Mouse (Mus musculus): Measurements from ENCODE around the gene Aars2.
A peak's percentile ranks its signal among the peaks of the same experiment; 100 is the strongest.

Gene Aars2

DNA sequence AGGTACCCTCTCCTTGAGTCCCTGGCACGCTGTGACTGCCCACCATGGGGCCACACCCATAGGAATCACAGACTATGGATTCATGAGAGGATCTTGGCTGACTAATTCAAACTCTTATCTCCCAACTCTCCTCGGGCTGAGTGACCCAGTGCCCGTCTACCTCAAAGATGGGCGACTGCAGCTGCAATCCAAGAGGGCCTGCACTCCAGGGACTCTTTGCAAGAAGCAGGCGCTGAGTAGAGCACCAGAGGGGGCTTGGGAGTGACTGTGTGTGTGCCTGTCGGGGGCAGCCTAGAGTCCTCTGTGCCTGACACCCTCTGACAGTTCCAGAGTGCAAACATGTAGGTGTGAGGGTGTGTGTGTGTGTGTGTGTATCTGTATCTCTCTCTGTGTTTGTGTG, 35.5 kb downstream of the Aars2 start:
- DNase-seq (ENCODE audit: low read depth in 2 of 2, low spot score in 2 of 2), result no peak

DNA sequence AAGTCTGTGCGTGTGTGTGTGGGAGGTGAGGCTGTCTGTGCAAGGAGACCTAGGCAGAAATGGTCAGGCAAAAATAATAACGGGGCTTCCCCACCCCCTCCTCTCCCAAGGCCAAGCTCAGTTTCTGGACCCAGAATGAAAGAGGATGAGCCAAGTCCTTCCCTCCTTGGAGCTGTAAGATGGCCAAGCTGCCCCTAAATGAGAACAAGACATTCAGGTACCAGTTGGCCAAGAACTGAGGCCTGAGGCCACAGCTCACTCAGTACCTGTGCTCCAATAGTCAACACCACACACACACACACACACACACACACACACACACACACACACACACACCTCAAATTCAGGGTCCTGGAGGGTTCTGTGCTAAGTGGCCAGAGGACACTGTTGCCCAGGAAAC, 36.1 kb downstream of the Aars2 start:
- DNase-seq (ENCODE audit: low read depth in 2 of 2, low spot score in 2 of 2), result no peak

DNA sequence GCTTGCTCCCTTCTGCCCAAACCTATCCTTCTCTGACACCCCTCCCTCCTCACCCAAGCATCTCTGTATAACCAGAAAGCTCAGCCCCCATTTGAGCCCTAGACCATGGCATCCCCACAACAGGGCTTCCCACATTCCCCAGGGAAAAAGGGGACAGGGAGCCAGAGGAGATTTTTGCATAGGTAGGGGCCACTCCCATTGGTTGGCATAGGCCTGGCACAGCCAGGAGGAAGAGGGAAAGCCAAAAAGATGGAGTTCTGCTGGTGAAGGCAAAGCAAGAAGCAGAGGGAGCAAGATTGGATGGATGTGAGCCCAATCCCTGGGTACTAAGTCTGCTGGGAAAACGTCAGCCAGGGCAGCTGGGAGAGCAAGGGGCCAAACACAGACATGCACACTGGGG, 36.5 kb downstream of the Aars2 start:
- no peak for DNase-seq (ENCODE audit: low read depth in 2 of 2, low spot score in 2 of 2)

DNA sequence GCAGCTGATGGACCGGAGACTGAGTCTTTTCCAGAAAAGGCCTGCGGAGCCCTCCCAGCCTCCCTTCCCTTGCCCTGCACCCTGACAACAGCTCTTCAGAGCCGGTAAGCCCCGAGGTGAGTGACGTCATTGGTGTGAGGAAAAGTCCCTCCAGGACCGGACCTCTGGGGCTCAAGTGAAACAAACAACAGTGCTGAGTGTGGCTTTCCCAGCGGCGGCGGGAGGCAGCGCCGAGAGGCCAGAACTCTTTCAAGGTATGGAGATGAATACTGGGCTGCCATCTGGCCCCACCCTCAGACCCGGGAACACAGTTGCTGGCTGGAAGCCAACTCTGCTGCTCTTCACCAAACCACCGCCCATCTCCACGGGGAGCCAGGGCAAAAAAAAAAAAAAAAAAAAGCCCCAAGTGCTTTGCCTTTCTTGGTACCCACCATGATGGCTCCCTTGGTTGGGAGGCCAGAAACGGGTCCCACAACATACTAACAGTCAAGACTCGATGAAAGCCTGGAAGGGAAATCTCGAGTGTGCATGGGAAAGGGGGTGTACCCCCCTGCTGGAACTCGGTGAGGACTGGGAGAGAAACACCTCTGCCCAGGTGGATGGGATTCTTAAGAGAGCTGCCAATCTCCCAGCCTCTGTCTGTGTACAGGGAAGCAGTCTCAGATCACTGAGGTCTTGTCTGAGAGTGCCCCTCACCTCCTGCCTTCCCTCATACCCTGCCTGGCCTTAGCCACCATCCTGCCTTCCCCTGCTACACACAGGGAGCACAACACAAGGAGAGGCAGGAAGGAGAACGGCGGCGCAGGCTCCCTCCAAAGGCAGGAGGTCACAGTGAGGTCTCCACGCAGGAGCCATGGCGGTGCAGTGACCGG, 37.6 kb downstream of the Aars2 start:
- no peak for DNase-seq (ENCODE audit: low read depth in 2 of 2, low spot score in 2 of 2)

DNA sequence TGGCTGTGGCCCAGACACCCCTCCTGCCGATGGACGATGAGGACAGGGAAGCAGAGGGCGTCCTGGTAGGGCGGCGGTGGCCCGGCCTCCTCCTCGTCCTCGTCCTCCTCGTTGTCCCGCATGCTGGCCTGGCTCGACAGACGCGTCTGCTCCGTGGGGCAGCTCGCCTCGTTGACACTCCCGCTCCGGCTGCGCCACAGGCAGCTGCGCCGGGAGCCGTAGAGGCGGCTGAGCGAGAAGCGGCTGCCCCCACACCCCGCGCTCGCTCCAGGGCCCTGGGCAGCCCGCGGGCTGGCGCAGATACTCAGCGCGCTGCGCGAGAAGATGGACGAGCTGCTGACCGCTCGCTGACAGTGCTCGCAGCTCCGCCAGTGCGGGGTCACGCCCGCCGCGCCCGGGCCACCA, 38.2 kb downstream of the Aars2 start:
- DNase-seq (ENCODE audit: low read depth in 2 of 2, low spot score in 2 of 2), result no peak

DNA sequence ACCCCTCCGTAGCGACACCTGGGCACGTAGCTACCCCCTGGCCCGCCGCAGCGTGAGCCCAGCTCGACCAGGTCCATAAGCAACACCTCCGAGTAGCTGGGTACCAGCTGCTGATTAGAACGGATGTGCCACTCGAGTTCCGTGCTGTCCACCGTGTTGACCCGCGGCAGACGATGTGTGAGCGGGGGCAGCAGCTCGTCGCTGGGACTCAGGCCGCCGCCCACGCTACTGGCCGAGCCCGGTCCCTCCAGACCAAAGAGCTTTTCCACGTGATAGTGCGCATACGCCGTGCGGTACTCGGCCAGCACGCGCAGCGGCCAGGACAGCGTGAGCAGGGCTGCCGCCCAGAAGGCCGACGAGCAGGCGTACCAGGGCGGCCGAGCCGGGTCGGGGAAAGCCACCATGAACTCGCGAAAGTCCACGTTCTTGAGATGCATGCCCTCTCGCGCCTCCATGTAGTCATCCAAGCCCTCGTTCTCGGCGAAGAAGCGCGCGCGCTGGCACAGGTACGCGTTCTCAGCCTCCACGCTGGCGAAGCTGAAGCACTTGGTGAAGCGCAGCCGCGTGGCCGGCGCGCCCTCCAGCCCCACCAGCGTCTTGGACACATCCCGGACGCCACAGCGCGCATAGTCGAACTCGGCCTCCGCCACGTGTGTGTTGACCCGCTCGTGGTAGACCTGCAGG, 38.8 kb downstream of the Aars2 start:
- no peak for DNase-seq (ENCODE audit: low read depth in 2 of 2, low spot score in 2 of 2)

DNA sequence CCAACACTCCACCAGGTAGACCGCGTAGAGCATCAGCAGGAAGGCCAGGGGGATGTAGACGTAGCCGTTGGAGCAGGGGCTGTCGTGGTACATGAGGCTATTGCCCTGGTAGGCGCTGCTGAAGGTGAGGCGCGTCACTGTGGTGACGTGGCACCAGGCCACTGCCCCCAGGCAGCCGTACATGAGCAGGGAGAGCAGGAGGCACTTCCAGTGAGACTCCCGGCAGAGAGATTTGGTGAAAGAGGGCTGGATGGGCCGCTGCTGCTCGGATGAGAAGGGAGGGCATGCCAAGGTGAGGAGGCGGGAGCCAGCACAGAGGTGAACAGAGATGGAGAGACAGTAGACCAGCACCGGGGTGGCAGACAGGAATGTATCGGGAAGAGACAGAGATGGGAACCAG, 40.3 kb downstream of the Aars2 start:
- no peak for DNase-seq (ENCODE audit: low read depth in 2 of 2, low spot score in 2 of 2)

DNA sequence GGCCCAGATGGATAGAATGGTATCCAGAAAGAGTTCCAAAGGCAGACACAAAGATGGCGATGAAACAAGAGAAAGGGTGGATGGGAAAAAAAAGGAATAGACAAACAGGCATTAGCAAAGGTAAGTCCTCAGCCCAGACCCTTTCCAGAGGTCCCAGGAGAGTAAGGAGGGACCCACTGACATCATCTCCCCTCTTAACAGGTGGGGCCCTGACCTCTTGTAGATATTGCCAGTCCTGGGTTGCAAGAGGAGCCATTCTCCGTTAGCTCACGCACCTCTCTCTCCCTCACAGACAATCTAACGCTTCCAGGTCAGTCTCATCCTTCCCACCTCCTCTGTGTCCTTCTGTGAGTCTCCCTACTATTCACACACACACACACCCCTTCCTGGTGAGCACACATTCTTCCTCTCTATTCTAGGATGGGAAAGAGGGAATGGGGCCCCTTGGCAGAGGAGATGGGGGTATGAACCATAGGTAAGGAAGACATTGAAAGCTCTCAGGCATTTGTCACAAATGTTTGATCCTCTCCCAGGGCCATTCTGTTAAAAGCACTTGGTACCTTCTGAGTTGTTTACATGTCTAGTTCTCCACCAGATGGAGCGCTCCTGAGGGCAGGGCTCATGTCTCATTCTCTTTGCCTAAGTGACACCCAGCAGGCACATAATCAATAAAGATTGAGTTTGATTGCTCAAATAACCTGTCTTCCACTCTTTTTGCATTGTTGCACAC, 41.0 kb downstream of the Aars2 start:
- DNase-seq (ENCODE audit: low read depth in 2 of 2, low spot score in 2 of 2), result no peak

DNA sequence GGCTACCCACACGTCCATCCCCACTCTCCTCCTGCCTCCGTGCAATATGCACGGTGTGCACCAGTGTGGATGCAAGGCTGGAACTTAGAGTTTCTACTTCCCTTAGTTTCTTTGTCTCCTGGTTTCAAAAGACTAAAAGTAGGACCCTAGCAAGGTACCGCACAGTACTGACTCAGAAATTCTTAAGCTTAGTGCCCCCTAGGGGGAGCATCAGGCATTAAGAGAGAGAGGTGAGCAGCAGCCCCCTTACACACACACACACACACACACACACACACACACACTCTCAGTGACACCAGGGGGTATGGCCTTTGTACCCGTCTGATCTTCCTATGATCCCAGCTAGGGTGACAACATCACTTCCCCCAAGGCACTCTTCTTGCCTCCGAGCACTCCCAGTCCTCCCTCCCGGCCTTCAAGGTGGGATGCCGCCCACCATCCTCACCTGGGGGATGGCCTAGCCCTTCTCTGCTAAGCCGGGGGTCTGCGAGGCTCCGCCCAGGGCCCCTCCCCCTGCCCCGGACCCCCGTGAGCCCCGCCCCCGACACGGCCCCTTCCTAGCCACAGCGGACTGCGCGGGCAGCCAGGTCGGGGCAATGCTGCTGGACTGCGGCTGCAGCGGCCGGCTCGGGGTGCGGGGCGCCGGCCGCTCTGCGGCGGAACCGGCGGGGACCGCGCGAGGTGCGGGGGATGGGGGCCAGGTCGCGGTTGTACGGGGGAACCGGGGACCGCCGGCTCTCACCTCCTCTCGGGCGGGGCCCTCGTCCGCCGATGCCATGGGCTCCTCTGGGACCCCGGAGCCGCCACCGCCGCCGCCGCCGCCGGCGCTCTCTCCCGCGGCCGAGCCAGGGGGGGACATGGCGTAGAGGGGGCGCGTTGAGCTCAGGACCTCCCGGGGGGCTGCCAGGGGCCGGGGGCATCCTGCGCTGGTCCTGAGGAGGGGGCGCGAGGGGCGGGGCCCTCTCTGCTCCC, 42.2 kb downstream of the Aars2 start:
- DNase-seq (ENCODE audit: low read depth in 2 of 2, low spot score in 2 of 2), result no peak

DNA sequence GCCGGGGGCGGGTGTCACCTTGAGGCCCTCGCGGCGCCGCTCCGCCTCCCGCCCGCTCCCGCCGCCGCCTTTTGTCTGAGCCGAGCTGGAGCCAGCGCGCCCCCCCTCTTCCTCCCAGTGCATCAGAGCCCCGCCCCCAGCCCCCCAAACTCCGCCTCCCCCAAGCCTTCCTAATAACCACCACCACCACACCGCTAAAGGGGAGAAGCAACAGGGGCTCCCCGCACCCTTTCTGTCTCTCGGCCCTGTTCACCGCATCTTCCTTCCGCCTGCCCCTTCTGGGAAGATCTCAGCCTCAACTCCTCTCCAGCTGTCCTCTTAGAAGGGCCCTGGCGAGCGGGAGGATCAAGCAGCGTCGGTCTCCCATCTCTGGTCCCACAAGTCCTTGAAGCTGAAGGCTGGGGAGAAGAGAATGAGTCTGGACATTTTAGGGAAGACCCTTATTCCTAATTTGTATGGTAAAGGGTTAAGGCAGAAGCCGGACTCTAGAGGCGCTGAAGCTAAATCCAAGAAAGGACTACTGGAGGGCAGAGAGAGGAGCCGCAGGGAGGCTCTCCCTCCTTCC, 43.1 kb downstream of the Aars2 start, which contains the start of gene Tmem151b:
TSS of gene Tmem151b (minus strand) at position 61 of the 565 bp plus-strand sequence.
- DNase-seq (ENCODE audit: low read depth in 2 of 2, low spot score in 2 of 2), result no peak

DNA sequence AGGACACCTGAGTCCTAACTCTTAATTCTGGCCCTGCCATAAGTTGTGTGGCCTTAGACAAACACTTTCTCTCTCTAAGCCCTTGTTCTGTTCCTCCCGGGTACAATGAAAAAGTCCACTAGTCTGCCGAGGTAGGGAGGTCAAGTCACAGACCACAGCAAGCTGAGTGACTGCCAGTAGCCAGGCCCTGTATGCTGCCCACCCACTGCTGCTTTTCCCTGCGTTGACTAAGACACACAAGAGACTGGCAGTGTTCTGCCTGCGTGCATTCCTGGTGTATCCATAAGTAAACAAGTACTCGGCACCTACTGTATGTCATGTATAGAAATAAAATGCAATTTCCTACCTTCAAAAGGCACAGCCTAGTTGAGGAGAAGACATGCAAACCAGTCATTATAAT, 43.6 kb downstream of the Aars2 start:
- DNase-seq (ENCODE audit: low read depth in 2 of 2, low spot score in 2 of 2), result no peak

DNA sequence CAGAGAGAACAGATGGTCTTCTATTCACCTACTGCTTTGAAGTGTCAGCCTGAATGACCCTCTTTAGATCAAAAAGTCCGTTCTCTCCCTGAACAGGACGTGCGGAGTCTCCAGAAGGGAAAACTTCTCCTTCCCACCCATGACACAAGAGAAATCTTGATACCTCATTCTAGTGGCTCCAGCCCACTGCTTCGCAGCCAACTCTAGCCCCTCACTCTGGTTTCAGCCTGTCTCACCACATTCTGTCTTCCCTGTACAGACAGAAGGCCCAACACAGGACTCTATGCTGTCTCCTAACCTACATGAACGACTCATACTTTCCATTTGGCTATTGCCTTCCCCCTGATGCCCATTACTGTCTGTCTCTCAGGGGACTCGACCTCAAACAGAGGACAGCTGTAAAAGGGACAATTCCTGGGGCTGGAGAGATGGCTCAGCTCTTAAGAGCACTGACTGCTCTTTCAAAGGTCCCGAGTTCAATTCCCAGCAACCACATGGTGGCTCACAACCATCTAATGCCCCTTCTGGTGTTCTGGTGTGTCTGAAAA, 44.7 kb downstream of the Aars2 start:
- DNase-seq (ENCODE audit: low read depth in 2 of 2, low spot score in 2 of 2), result no peak

DNA sequence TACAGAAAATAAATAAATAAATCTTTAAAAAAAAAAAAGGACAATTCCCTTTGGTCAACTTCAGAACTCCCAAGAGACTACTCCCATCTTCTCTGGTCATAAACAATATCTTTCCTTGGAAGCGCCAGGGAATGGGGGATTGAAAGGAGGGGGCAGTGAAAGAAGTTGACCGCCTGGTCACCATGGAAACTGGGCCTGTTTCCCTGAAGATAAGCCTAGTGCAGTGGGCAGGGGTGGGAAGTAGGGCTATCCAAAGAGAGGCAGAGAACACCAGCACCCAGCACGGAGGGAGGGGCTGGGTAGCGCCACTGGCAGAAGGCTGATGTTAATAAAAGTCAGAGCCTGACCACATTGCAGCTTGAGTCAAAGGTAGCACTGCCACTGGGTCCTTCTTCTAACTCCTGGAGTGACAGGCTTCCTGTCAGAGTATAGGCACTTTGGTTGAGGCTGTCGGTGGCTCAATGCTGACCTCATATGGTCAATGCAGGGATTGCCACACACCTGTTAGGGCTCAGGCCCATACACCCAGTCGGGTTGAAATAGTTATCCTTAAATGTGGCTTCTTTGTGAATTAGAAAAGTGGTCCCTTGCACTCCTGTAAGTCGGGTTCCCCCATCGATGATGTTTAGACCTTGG, 45.3 kb downstream of the Aars2 start:
- peak; percentile 72 to 82 for DNase-seq (ENCODE audit: low read depth in 2 of 2, low spot score in 2 of 2)

DNA sequence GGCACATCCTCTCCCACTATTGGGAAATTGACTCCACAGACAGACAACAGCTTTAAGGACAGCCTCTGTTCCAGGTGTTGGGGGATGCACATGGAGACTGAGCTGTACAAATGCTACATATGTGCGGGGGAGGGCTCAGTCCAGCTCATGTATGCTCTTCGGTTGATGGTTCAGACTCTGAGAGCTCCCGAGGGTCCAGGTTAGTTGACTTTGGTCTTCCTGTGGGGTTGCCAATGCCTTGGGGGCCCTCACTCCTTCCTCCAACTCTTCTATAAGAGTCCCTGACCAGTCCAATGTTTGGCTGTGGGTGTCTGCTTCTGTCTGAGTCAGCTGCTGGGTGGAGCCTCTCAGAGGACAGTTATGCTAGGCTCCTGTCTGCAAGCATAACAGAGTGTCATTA, 46.4 kb downstream of the Aars2 start:
- DNase-seq (ENCODE audit: low read depth in 2 of 2, low spot score in 2 of 2), result no peak

DNA sequence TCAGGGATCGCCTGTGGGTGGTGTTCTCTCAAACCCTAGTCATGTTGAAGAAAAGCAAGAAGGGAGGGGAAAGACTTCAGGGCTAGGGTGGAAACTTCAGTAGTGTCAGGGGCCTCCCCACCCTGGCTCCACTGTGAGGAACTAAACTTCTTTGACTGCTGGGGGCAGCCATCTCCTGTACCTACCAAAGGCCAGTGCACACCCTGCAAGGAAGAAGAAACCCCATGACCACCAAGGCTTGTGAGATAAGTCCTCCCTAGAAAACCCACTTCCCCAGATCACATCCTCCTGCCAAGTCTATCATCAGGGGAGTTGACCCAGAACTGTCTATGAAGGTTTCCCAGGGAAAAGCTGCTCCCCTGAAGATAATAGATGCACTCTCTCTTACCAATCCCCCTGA, 47.8 kb downstream of the Aars2 start:
- DNase-seq (ENCODE audit: low read depth in 2 of 2, low spot score in 2 of 2), result no peak

DNA sequence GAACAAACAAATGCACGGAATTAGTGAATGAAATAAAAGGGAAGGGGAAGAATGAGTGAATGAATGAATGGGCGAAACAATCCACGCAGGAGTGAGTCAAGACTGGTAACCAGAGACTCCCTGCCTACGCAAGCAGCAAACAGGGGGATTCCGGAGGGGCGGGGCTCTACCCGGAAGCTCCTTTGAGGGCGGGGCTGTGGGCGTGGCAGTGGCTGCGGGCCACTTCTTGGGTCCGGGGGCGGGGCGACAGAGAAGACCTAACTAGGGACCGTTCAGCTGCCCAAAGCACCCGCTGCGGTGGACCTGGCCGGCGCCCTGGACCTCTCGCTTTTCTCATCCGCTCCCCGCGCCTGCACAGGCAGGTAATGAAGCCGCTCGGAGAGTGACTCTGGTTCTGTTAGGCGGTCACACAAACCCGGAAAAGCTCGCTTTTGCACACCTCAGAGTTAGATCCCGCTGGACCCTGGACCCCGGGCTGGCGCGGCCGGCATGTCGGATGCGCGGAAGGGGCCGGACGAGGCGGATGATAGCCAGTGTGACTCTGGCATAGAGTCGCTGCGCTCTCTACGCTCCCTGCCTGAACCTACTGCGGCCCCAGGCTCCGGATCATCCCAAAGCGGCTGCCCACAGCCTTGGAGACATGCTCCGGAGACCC, 48.9 kb downstream of the Aars2 start, which contains the start of gene Nfkbie:
TSS of gene Nfkbie (plus strand) at position 252 of the 655 bp plus-strand sequence.
- DNase-seq (ENCODE audit: low read depth in 2 of 2, low spot score in 2 of 2), result peak; percentile 97 to 99

DNA sequence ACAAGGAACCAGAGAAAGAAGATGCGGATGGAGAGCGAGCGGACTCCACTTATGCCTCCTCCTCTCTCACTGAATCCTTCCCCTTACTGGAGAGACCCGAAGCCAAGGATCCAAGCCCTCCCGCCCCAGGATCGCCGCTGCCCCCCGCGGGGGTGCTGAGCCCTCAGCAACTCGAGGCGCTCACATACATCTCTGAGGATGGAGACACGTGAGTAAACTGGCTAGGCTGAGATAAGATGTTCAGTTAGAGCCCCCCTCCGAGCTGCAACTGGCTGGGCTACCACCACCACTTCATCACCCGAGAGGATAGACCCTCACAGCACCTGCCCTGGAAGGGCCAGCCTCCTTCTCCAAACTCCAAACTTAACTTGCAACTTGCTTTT, 49.5 kb downstream of the Aars2 start:
- DNase-seq (ENCODE audit: low read depth in 2 of 2, low spot score in 2 of 2), result no peak

DNA sequence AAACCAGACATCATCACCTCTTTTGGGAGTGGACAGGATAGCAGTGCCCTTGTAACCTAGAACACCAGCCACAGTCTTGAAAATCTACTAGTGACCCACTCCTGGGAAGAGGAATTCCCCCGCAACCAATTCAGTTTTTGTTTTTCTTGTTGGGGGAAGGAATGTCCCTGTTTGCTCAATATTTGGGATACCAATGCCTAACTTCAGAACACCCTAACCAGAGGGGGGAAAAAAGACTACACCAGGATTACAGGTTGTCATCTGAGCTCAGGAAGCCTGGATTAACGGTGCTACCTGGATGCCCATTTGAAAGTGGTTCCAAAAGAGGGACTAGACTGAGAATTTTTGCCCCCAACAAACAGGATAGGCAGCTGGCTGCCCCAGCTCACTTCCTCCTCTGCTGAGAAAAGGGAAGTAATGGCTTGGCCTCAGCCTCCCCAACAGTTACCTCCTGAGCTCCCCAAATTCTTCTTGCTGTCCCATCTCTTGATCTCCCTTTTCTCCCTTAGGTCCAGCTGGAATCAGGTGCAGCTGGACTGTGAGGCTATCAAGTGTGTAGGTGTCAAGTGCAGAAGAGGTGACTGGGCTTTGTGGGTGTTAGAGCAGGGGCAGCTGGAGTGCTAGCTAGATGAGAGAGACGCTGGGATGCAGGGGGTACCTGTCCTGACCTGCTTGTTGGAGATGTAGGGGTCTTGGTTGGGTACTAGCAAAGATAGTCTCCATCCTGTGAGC, 50.0 kb downstream of the Aars2 start:
- no peak for DNase-seq (ENCODE audit: low read depth in 2 of 2, low spot score in 2 of 2)
